ENCODE assay signal across 35 mouse cellular contexts in genomic region chr8:10862442-10862841, GRCm38 (mm10).
"Had no signal": no experiment of that assay in that cellular context is flagged by ENCODE, and none has a peak within 500 bp of the region (broad histone marks: within the 10 kb centered on the region; RNA-seq: fewer than 3 reads in every experiment).

No protein-coding gene starts in this region.

- H3K4me2 ChIP-seq: heart, embryonic 11.5 days; heart, embryonic 12.5 days; heart, embryonic 13.5 days; heart, embryonic 15.5 days; hindbrain, embryonic 12.5 days; hindbrain, embryonic 13.5 days; hindbrain, embryonic 14.5 days; hindbrain, embryonic 15.5 days; intestine, embryonic 15.5 days; kidney, embryonic 15.5 days had no signal

- H3K27ac ChIP-seq: heart, adult 2 months; heart, embryonic 10.5 days; heart, embryonic 13.5 days; heart, embryonic 15.5 days; hindbrain, embryonic 10.5 days; hindbrain, embryonic 12.5 days; hindbrain, embryonic 13.5 days; hindbrain, embryonic 14.5 days; hindbrain, embryonic 15.5 days; hindbrain, postnatal 0 days; intestine, embryonic 15.5 days; kidney, embryonic 15.5 days; kidney, postnatal 0 days; layer of hippocampus, adult 2 months had no signal

- H3K9ac ChIP-seq: heart, embryonic 12.5 days; heart, embryonic 13.5 days; heart, embryonic 15.5 days; hindbrain, embryonic 12.5 days; hindbrain, embryonic 13.5 days; hindbrain, embryonic 14.5 days; hindbrain, embryonic 15.5 days; intestine, embryonic 15.5 days; kidney, embryonic 15.5 days had no signal

- H3K4me3 ChIP-seq: heart, adult 2 months; heart, embryonic 10.5 days; heart, embryonic 12.5 days; heart, embryonic 13.5 days; heart, embryonic 15.5 days; hindbrain, embryonic 10.5 days; hindbrain, embryonic 12.5 days; hindbrain, embryonic 13.5 days; hindbrain, embryonic 15.5 days; intestine, embryonic 15.5 days; kidney, embryonic 15.5 days; layer of hippocampus, adult 2 months had no signal

- H3K36me3 ChIP-seq: heart, embryonic 10.5 days; heart, embryonic 12.5 days; heart, embryonic 13.5 days; heart, embryonic 15.5 days; hindbrain, embryonic 10.5 days; hindbrain, embryonic 12.5 days; hindbrain, embryonic 13.5 days; hindbrain, embryonic 15.5 days; intestine, embryonic 15.5 days; kidney, embryonic 15.5 days had no signal

- DNase-seq: heart, adult 2 months; heart, postnatal 10 days; heart, postnatal 14 days; heart, postnatal 36 days; kidney, adult 11 months; kidney, adult 18-20 months; kidney, adult 2 months; kidney, adult 8-10 months; kidney, adult 9 months; kidney, postnatal 10 days; kidney, postnatal 14 days; kidney, postnatal 25 days; kidney, postnatal 36 days; kidney, postnatal 4 days; layer of hippocampus, adult 9-11 months; layer of hippocampus, postnatal 36 days had no signal

- ATAC-seq: hindbrain, embryonic 16.5 days; hindbrain, postnatal 0 days; inflammation-experienced regulatory T-cells, adult 6 months; intestine, embryonic 15.5 days; intestine, embryonic 16.5 days; intestine, postnatal 0 days had no signal

- H3K27me3 ChIP-seq: hindbrain, embryonic 15.5 days; intestine, embryonic 15.5 days had no signal

- H3K9me3 ChIP-seq: heart, embryonic 10.5 days; heart, embryonic 12.5 days; heart, embryonic 13.5 days; heart, embryonic 15.5 days; hindbrain, embryonic 10.5 days; hindbrain, embryonic 12.5 days; hindbrain, embryonic 13.5 days; hindbrain, embryonic 15.5 days; intestine, embryonic 15.5 days; kidney, embryonic 15.5 days had no signal
